Mouse (Mus musculus) hindbrain, embryonic 16.5 days (tissue): ENCODE data around the gene Car15. TPM values are rescaled to one million over a fixed set of nuclear protein-coding genes. Genes with fewer than 3 reads are reported as not detected.

Source experiments
- ATAC-seq: fragments of 200-750 bp; cut with Nextera tagmentation; 2 replicates; pipeline ENCODE4 v1.8.0; 2017; ENCODE audit warnings: moderate TSS enrichment, moderate library complexity
- H3K27ac ChIP-seq: fragments of 300-500 bp; sonication (generic); 2 replicates; pipeline ENCODE4 v1.5.1; 2014; ENCODE audit warnings: low read depth, mild to moderate bottlenecking, control low read depth, low read length, moderate library complexity
- H3K27me3 ChIP-seq: fragments of 300-500 bp; sonication (generic); replicated peaks from 2 replicates; pipeline ENCODE4 v1.6.1; 2014; ENCODE audit warnings: low read length; ENCODE audit not compliant: control insufficient read depth, insufficient read depth
- H3K36me3 ChIP-seq: fragments of 300-500 bp; sonication (generic); 2 replicates; pipeline ENCODE4 v1.6.1; 2014; ENCODE audit warnings: mild to moderate bottlenecking, low read length, moderate library complexity, mixed read lengths; ENCODE audit not compliant: control insufficient read depth, insufficient read depth
- H3K4me1 ChIP-seq: fragments of 300-500 bp; sonication (generic); 2 replicates; pipeline ENCODE4 v1.6.1; 2014; ENCODE audit warnings: low read depth, low read length; ENCODE audit not compliant: control insufficient read depth, insufficient read depth
- H3K4me2 ChIP-seq: fragments of 300-500 bp; sonication (generic); 2 replicates; pipeline ENCODE4 v1.6.1; 2014; ENCODE audit warnings: mild to moderate bottlenecking, low read length, control low read depth, moderate library complexity
- H3K4me3 ChIP-seq: fragments of 300-500 bp; sonication (generic); 2 replicates; pipeline ENCODE4 v1.5.1; 2014; ENCODE audit warnings: mild to moderate bottlenecking, low read length, control low read depth, moderate library complexity
- H3K9ac ChIP-seq: fragments of 300-500 bp; sonication (generic); 2 replicates; pipeline ENCODE4 v1.6.1; 2014; ENCODE audit warnings: low read depth, mild to moderate bottlenecking, control low read depth, low read length, moderate library complexity
- H3K9me3 ChIP-seq: fragments of 300-500 bp; sonication (generic); 2 replicates; pipeline ENCODE4 v1.6.1; 2014; ENCODE audit warnings: mild to moderate bottlenecking, low read length, moderate library complexity; ENCODE audit not compliant: control insufficient read depth
- WGBS: fragments of 180-500 bp; shearing (Covaris S2); extraction: QIAGEN DNeasy Blood & Tissue Kit; methylation state at CpG from one replicate; pipeline ENCODE4 v1.1.7; 2014; 5-methylcytosine and 5-hydroxymethylcytosine counted together
- polyA plus RNA-seq: library from polyadenylated mRNA; unstranded; fragments of >200 nt; fragmentation: Nextera tagmentation; extraction: Ambion mirVana; gene quantifications from 2 replicates; pipeline ENCODE4 v1.2.1, GENCODE M21; 2015

Car15 gene
- polyA plus RNA-seq = 3.5 and 3.8 TPM in 2 replicates

- H3K4me1 ChIP-seq = peaks cover 17% of the 10 kb centered on the region
- no peak within 1 kb of the TSS for H3K4me3 ChIP-seq
- H3K4me2 ChIP-seq = no peak within 1 kb of the TSS
- H3K9ac ChIP-seq = no peak within 1 kb of the TSS
- no peak within 1 kb of the TSS for H3K27ac ChIP-seq
- H3K27me3 ChIP-seq = peaks cover 3% of the 10 kb centered on the region; the same call in 1 of the 2 replicates
- ATAC-seq = no peak
- no peaks in the 10 kb centered on the region for H3K9me3 ChIP-seq
- peaks cover 16% of the 10 kb centered on the region for H3K36me3 ChIP-seq
- WGBS = 74% methylated on average over 6 of the region's 6 CpGs
Observed at GRCm38 (mm10) chr16:17838051-17838450, at the start of gene Car15. TSS of gene Car15 (minus strand) at chr16:17838364.

- WGBS = 90% methylated on average over 6 of the region's 6 CpGs
- no peak overlapping the region for H3K4me2 ChIP-seq
- no peaks in the 10 kb centered on the region for H3K27me3 ChIP-seq
- peaks cover 7% of the 10 kb centered on the region for H3K4me1 ChIP-seq
- H3K9me3 ChIP-seq = no peaks in the 10 kb centered on the region
- H3K36me3 ChIP-seq = no peaks in the 10 kb centered on the region
- ATAC-seq = no peak
- H3K9ac ChIP-seq = no peak overlapping the region
- no peak overlapping the region for H3K4me3 ChIP-seq
- H3K27ac ChIP-seq = no peak overlapping the region
Observed at GRCm38 (mm10) chr16:17884116-17884515, 46.0 kb upstream of the Car15 start.

DNA sequence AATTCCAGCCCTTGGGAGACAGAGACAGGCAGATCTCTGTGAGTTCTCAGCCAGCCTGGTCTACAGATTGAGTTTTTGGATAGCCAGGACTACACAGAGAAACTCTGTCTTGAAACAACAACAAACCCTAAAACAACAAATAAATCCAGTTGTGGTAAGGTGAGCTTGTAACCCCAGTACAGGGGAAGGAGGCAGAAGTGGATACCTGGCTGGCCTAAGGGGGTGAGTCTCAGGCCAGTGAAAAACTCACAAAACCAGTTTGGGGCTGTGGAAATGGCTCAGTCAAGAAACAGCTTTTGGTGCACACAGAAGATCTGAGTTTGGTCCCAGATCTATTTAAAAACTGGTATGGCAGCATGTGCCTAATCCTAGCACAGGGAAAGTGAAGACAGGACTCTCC lies 44.0 kb upstream of the Car15 start:
- Histone ChIP-seq H3K9ac (no peak overlapping the region), H3K4me1 (peaks cover 7% of the 10 kb centered on the region), H3K4me3 (no peak overlapping the region), H3K9me3 (no peaks in the 10 kb centered on the region), H3K4me2 (no peak overlapping the region), H3K27me3 (no peaks in the 10 kb centered on the region), H3K36me3 (0 out of 2 replicates have a peak, but pooled peaks cover under 1% of the 10 kb centered on the region), H3K27ac (no peak overlapping the region)
- ATAC-seq = no peak

GRCm38 (mm10) chr16:17879571-17879970 lies 41.4 kb upstream of the Car15 start:
- Histone ChIP-seq H3K4me3 (no peak overlapping the region), H3K27me3 (no peaks in the 10 kb centered on the region), H3K27ac (no peak overlapping the region), H3K9ac (no peak overlapping the region), H3K4me1 (no peaks in the 10 kb centered on the region), H3K36me3 (0 out of 2 replicates have a peak, but pooled peaks cover 2% of the 10 kb centered on the region), H3K4me2 (no peak overlapping the region), H3K9me3 (no peaks in the 10 kb centered on the region)
- 91% methylated on average over 4 of the region's 4 CpGs for WGBS
- no peak for ATAC-seq

GRCm38 (mm10) chr16:17876096-17876495 lies 37.9 kb upstream of the Car15 start:
- no peak overlapping the region for H3K4me3 ChIP-seq
- no peaks in the 10 kb centered on the region for H3K4me1 ChIP-seq
- ATAC-seq = no peak
- no peak overlapping the region for H3K9ac ChIP-seq
- H3K27ac ChIP-seq = no peak overlapping the region
- H3K4me2 ChIP-seq = no peak overlapping the region
- no peaks in the 10 kb centered on the region for H3K27me3 ChIP-seq
- 97% methylated on average over 1 of the region's 1 CpGs for WGBS
- peaks cover 11% of the 10 kb centered on the region; the same call in 1 of the 2 replicates for H3K36me3 ChIP-seq
- H3K9me3 ChIP-seq = no peaks in the 10 kb centered on the region

DNA sequence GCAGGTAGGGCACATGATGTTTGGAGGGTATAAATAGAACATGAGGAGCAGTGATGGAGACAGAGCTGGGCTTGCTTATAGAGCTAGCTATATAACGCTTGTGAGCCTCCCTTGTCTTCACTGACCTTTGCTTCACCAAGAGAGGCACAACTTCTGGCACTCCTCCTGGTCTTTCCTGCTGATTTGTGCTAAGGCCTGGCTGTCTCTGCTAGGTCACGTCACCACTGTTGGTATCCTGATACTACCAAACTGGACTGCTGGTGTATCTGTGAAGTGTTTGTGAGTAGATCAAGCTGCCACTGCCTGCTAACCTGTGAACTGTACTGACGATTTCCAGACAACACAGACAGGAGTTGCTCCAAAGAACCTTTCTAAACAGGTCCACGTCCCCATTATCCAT lies 37.0 kb upstream of the Car15 start:
- H3K36me3 ChIP-seq = peaks cover 15% of the 10 kb centered on the region
- H3K27me3 ChIP-seq = no peaks in the 10 kb centered on the region
- no peak overlapping the region for H3K4me3 ChIP-seq
- WGBS = 89% methylated on average over 4 of the region's 4 CpGs
- no peak overlapping the region for H3K4me2 ChIP-seq
- no peaks in the 10 kb centered on the region for H3K4me1 ChIP-seq
- no peaks in the 10 kb centered on the region for H3K9me3 ChIP-seq
- ATAC-seq = no peak
- H3K9ac ChIP-seq = no peak overlapping the region
- H3K27ac ChIP-seq = no peak overlapping the region

GRCm38 (mm10) chr16:17872995-17873394 lies 34.8 kb upstream of the Car15 start:
- Histone ChIP-seq H3K4me2 (no peak overlapping the region), H3K4me3 (no peak overlapping the region), H3K27me3 (no peaks in the 10 kb centered on the region), H3K9ac (no peak overlapping the region), H3K36me3 (peaks cover 15% of the 10 kb centered on the region), H3K9me3 (no peaks in the 10 kb centered on the region), H3K27ac (no peak overlapping the region), H3K4me1 (no peaks in the 10 kb centered on the region)
- ATAC-seq = no peak
- WGBS = 69% methylated on average over 4 of the region's 4 CpGs

- Histone ChIP-seq H3K9ac (no peak overlapping the region), H3K4me2 (no peak overlapping the region), H3K9me3 (no peaks in the 10 kb centered on the region), H3K4me1 (no peaks in the 10 kb centered on the region), H3K27ac (no peak overlapping the region), H3K36me3 (peaks cover 13% of the 10 kb centered on the region), H3K27me3 (no peaks in the 10 kb centered on the region), H3K4me3 (no peak overlapping the region)
- 92% methylated on average over 5 of the region's 5 CpGs for WGBS
- ATAC-seq = no peak
Observed at GRCm38 (mm10) chr16:17871248-17871647, 33.1 kb upstream of the Car15 start.

GRCm38 (mm10) chr16:17865770-17866169 lies 27.6 kb upstream of the Car15 start:
- 62% methylated on average over 6 of the region's 6 CpGs for WGBS
- H3K9ac ChIP-seq = no peak overlapping the region
- 0 out of 2 replicates have a peak, but pooled peaks have one; percentile 34 for ATAC-seq

GRCm38 (mm10) chr16:17865293-17865692 lies 27.1 kb upstream of the Car15 start:
- no peak overlapping the region for H3K9ac ChIP-seq
- H3K4me2 ChIP-seq = no peak overlapping the region
- no peak overlapping the region for H3K27ac ChIP-seq
- H3K4me1 ChIP-seq = no peaks in the 10 kb centered on the region
- no peaks in the 10 kb centered on the region for H3K9me3 ChIP-seq
- no peaks in the 10 kb centered on the region; the same call in none of the 2 replicates for H3K36me3 ChIP-seq
- no peaks in the 10 kb centered on the region for H3K27me3 ChIP-seq
- WGBS = 85% methylated on average over 2 of the region's 2 CpGs
- no peak overlapping the region for H3K4me3 ChIP-seq
- ATAC-seq = no peak

More at GRCm38 (mm10) chr16:17865770-17866169, 27.6 kb upstream of the Car15 start:
- Histone ChIP-seq H3K27ac (no peak overlapping the region), H3K9me3 (no peaks in the 10 kb centered on the region), H3K27me3 (no peaks in the 10 kb centered on the region), H3K4me1 (no peaks in the 10 kb centered on the region), H3K4me2 (no peak overlapping the region), H3K36me3 (peaks cover under 1% of the 10 kb centered on the region), H3K4me3 (no peak overlapping the region)
